Mouse (Mus musculus) heart, embryonic 14.5 days (tissue): ENCODE measurements at regions not wholly inside any gene's neighbourhood (a gene's known extent, or its start where the extent isn't known, plus 50 kb on each side); places are given as distances from the start of the nearest gene placed in this dataset.

Experiments used
- ATAC-seq: fragments of 200-750 bp; cut with Nextera tagmentation; 2 replicates; pipeline ENCODE4 v1.8.0; 2017; ENCODE audit warnings: low read depth, moderate TSS enrichment; ENCODE audit not compliant: insufficient number of reproducible peaks, insufficient read depth, low FRiP score
- H3K27ac ChIP-seq, 2 experiments: fragments of 200-500 bp in 1 of 2; fragments of 300-500 bp in 1 of 2; sonication (generic) in 1 of 2; replicated peaks in 1 of 2; 2 replicates each; pipeline ENCODE4 v1.5.1; 2012 to 2014; ENCODE audit warnings: low read depth in 2 of 2, low read length in 2 of 2, control low read depth in 1 of 2, mild to moderate bottlenecking in 1 of 2, mixed read lengths in 1 of 2; ENCODE audit not compliant: control insufficient read depth in 1 of 2, insufficient read depth in 1 of 2
- H3K27me3 ChIP-seq: fragments of 300-500 bp; sonication (generic); 2 replicates; pipeline ENCODE4 v1.6.1; 2014; ENCODE audit warnings: mild to moderate bottlenecking, low read length, control low read depth; ENCODE audit not compliant: control insufficient read depth, insufficient read depth
- H3K36me3 ChIP-seq: fragments of 300-500 bp; sonication (generic); 2 replicates; pipeline ENCODE4 v1.6.1; 2014; ENCODE audit warnings: mild to moderate bottlenecking, control low read depth, low read length, mixed read lengths; ENCODE audit not compliant: control insufficient read depth, insufficient read depth
- H3K4me1 ChIP-seq, 2 experiments: fragments of 200-500 bp in 1 of 2; fragments of 300-500 bp in 1 of 2; sonication (generic) in 1 of 2; 2 replicates each; pipeline ENCODE4 v1.6.1; 2012 to 2014; ENCODE audit warnings: low read length in 2 of 2, control low read depth in 1 of 2, mixed read lengths in 1 of 2; ENCODE audit not compliant: control insufficient read depth in 2 of 2, insufficient read depth in 2 of 2
- H3K4me2 ChIP-seq: fragments of 300-500 bp; sonication (generic); 2 replicates; pipeline ENCODE4 v1.6.1; 2014; ENCODE audit warnings: mild to moderate bottlenecking, low read length
- H3K4me3 ChIP-seq, 2 experiments: fragments of 200-500 bp in 1 of 2; fragments of 300-500 bp in 1 of 2; sonication (generic) in 1 of 2; 2 replicates each; pipeline ENCODE4 v1.5.1; 2012 to 2014; ENCODE audit warnings: low read length in 2 of 2, mild to moderate bottlenecking in 2 of 2, control low read depth in 1 of 2, low read depth in 1 of 2, moderate library complexity in 1 of 2; ENCODE audit not compliant: control insufficient read depth in 1 of 2, insufficient read depth in 1 of 2
- H3K9ac ChIP-seq: fragments of 300-500 bp; sonication (generic); 2 replicates; pipeline ENCODE4 v1.6.1; 2014; ENCODE audit warnings: mild to moderate bottlenecking, low read length
- H3K9me3 ChIP-seq: fragments of 300-500 bp; sonication (generic); 2 replicates; pipeline ENCODE4 v1.6.1; 2016; ENCODE audit warnings: low read length, control low read depth; ENCODE audit not compliant: control insufficient read depth
- WGBS: fragments of 180-500 bp; shearing (Covaris S2); extraction: QIAGEN DNeasy Blood & Tissue Kit; methylation state at CpG from one replicate; pipeline ENCODE4 v1.1.7; 2014; 5-methylcytosine and 5-hydroxymethylcytosine counted together

GRCm38 (mm10) chr1:76212486-76212885 is 666.4 kb downstream of the Slc4a3 start:
- no peak overlapping the region for H3K4me2 ChIP-seq
- no peaks in the 10 kb centered on the region for H3K27me3 ChIP-seq
- H3K9ac ChIP-seq = no peak overlapping the region
- no peaks in the 10 kb centered on the region for H3K4me1 ChIP-seq
- no peaks in the 10 kb centered on the region for H3K36me3 ChIP-seq
- WGBS = 90% methylated on average over 5 of the region's 5 CpGs
- no peaks in the 10 kb centered on the region for H3K9me3 ChIP-seq
- no peak for ATAC-seq
- H3K4me3 ChIP-seq = no peak overlapping the region
- H3K27ac ChIP-seq = no peak overlapping the region

GRCm38 (mm10) chr1:76244721-76245120 is 698.7 kb downstream of the Slc4a3 start:
- ATAC-seq = no peak
- H3K27me3 ChIP-seq = no peaks in the 10 kb centered on the region
- H3K27ac ChIP-seq = no peak overlapping the region
- no peak overlapping the region for H3K9ac ChIP-seq
- H3K4me3 ChIP-seq = no peak overlapping the region
- no peaks in the 10 kb centered on the region for H3K9me3 ChIP-seq
- H3K4me1 ChIP-seq = peaks cover 2 to 6% of the 10 kb centered on the region in 2 experiments; a peak in 3 of 4 replicates
- no peak overlapping the region for H3K4me2 ChIP-seq
- 59% methylated on average over 3 of the region's 3 CpGs for WGBS
- no peaks in the 10 kb centered on the region for H3K36me3 ChIP-seq

- Histone ChIP-seq H3K4me2 (0 out of 2 replicates have a peak overlapping the region, but pooled peaks have one; percentile 18), H3K4me1 (peaks cover 2 to 6% of the 10 kb centered on the region in 2 experiments; a peak in 3 of 4 replicates), H3K27me3 (no peaks in the 10 kb centered on the region), H3K4me3 (no peak overlapping the region), H3K36me3 (no peaks in the 10 kb centered on the region), H3K9ac (no peak overlapping the region), H3K27ac (no peak overlapping the region), H3K9me3 (no peaks in the 10 kb centered on the region)
- WGBS = 23% methylated on average over 8 of the region's 8 CpGs
- ATAC-seq = no peak
Measured at GRCm38 (mm10) chr1:76246181-76246796, 700.2 kb downstream of the Slc4a3 start.

- Histone ChIP-seq H3K4me1 (peaks cover 2 to 6% of the 10 kb centered on the region in 2 experiments; a peak in 3 of 4 replicates), H3K36me3 (no peaks in the 10 kb centered on the region), H3K9me3 (no peaks in the 10 kb centered on the region), H3K9ac (no peak overlapping the region), H3K4me3 (no peak overlapping the region), H3K27ac (no peak overlapping the region), H3K4me2 (no peak overlapping the region), H3K27me3 (no peaks in the 10 kb centered on the region)
- ATAC-seq = no peak
- 73% methylated on average over 8 of the region's 8 CpGs for WGBS
Measured at GRCm38 (mm10) chr1:76247126-76247525, 701.1 kb downstream of the Slc4a3 start.

- Histone ChIP-seq H3K27me3 (no peaks in the 10 kb centered on the region), H3K4me1 (no peaks in the 10 kb centered on the region), H3K27ac (no peak overlapping the region), H3K9ac (no peak overlapping the region), H3K36me3 (no peaks in the 10 kb centered on the region), H3K4me2 (no peak overlapping the region), H3K9me3 (no peaks in the 10 kb centered on the region), H3K4me3 (no peak overlapping the region)
- ATAC-seq = no peak
- WGBS = 70% methylated on average over 4 of the region's 4 CpGs
Measured at GRCm38 (mm10) chr1:76258217-76258616, 712.2 kb downstream of the Slc4a3 start.

GRCm38 (mm10) chr1:76276148-76276547 is 730.1 kb downstream of the Slc4a3 start:
- Histone ChIP-seq H3K4me3 (no peak overlapping the region), H3K4me2 (no peak overlapping the region), H3K27ac (no peak overlapping the region), H3K9me3 (no peaks in the 10 kb centered on the region), H3K4me1 (peaks cover 0 to 3% of the 10 kb centered on the region in 2 experiments; a peak in 2 of 4 replicates), H3K36me3 (no peaks in the 10 kb centered on the region), H3K27me3 (no peaks in the 10 kb centered on the region), H3K9ac (no peak overlapping the region)
- 27% methylated on average over 7 of the region's 7 CpGs for WGBS
- no peak for ATAC-seq

GRCm38 (mm10) chr1:76276624-76277023 is 730.6 kb downstream of the Slc4a3 start:
- WGBS = 57% methylated on average over 3 of the region's 3 CpGs
- no peak for ATAC-seq

GRCm38 (mm10) chr1:76283322-76283721 is 737.3 kb downstream of the Slc4a3 start:
- WGBS = 23% methylated on average over 3 of the region's 3 CpGs
- no peak overlapping the region for H3K4me3 ChIP-seq
- no peaks in the 10 kb centered on the region for H3K27me3 ChIP-seq
- H3K36me3 ChIP-seq = no peaks in the 10 kb centered on the region
- no peak for ATAC-seq
- no peak overlapping the region for H3K9ac ChIP-seq
- H3K4me1 ChIP-seq = peaks cover 0 to 5% of the 10 kb centered on the region in 2 experiments; a peak in 3 of 4 replicates
- H3K27ac ChIP-seq = no peak overlapping the region
- H3K9me3 ChIP-seq = no peaks in the 10 kb centered on the region
- H3K4me2 ChIP-seq = no peak overlapping the region

More at GRCm38 (mm10) chr1:76276624-76277023, 730.6 kb downstream of the Slc4a3 start:
- no peaks in the 10 kb centered on the region for H3K27me3 ChIP-seq
- H3K36me3 ChIP-seq = no peaks in the 10 kb centered on the region
- peaks cover 0 to 3% of the 10 kb centered on the region in 2 experiments; a peak in 2 of 4 replicates for H3K4me1 ChIP-seq
- H3K4me2 ChIP-seq = no peak overlapping the region
- no peak overlapping the region for H3K4me3 ChIP-seq
- no peaks in the 10 kb centered on the region for H3K9me3 ChIP-seq
- H3K9ac ChIP-seq = no peak overlapping the region
- no peak overlapping the region for H3K27ac ChIP-seq
